Comparison of ENCODE assay signal across 8 mouse cellular contexts in the genomic region with DNA sequence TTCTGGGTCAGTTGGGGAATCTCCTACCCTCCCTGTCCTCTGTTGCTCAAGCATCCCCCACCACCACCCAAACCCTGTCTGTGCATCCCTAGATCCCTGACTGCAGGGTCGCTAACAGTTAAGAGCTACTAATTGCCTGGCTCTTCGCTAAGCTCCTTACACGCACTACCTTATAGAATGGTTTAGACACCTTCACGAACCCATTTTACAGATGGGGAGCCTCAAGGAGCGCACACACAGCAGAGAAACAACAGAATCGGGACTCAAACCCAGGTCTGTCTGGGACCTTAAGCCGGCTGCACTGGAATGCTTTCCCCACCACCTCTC. TPM values are rescaled to one million over a fixed set of nuclear protein-coding genes. Genes with fewer than 3 reads are reported as not detected.
DNase-seq lines count a peak whose midpoint lies in the region; TF ChIP-seq lines count a peak whose summit lies in the region.

No protein-coding gene starts in this region.

- peak overlapping the region; percentile 21; the same call in 1 of the 2 replicates for H3K27ac ChIP-seq in kidney, adult 2 months (ENCODE audit: insufficient read depth, low read depth, low read length)
- no peak overlapping the region for H3K27ac ChIP-seq in bone marrow, adult 2 months (ENCODE audit: control insufficient read depth, insufficient read depth, low read depth, low read length, poor library complexity)
- H3K27ac ChIP-seq in hindbrain, embryonic 10.5 days: peak overlapping the region; percentile 65
- peak overlapping the region; percentile 86 for H3K27ac ChIP-seq in midbrain, embryonic 10.5 days (replicated peaks)

- H3K36me3 ChIP-seq in kidney, adult 2 months (ENCODE audit: control insufficient read depth, insufficient read depth, low read length): no peaks in the 10 kb centered on the region
- H3K36me3 ChIP-seq in hindbrain, embryonic 10.5 days: peaks cover 24% of the 10 kb centered on the region
- peaks cover 17% of the 10 kb centered on the region for H3K36me3 ChIP-seq in midbrain, embryonic 10.5 days

- 6% methylated on average over 7 of the region's 7 CpGs for WGBS in kidney, adult 2 months
- WGBS in bone marrow, adult 2 months: 7% methylated on average over 7 of the region's 7 CpGs
- WGBS in hindbrain, embryonic 10.5 days: 8% methylated on average over 7 of the region's 7 CpGs
- 12% methylated on average over 7 of the region's 7 CpGs for WGBS in midbrain, embryonic 10.5 days

- H3K4me1 ChIP-seq in kidney, adult 2 months (ENCODE audit: control insufficient read depth, insufficient read depth, low read length): no peaks in the 10 kb centered on the region; the same call in 1 of the 2 replicates
- no peaks in the 10 kb centered on the region for H3K4me1 ChIP-seq in bone marrow, adult 2 months (ENCODE audit: control insufficient read depth, insufficient read depth, low read length)
- peaks cover 18% of the 10 kb centered on the region for H3K4me1 ChIP-seq in hindbrain, embryonic 10.5 days (replicated peaks)
- peaks cover 20% of the 10 kb centered on the region for H3K4me1 ChIP-seq in midbrain, embryonic 10.5 days

- no peak for TF ChIP-seq CTCF in kidney, adult 2 months (conservative IDR thresholded peaks at IDR 0.05; ENCODE audit: insufficient read depth, insufficient read length, low read depth, low read length)
- no peak for TF ChIP-seq CTCF in bone marrow, adult 2 months (IDR thresholded peaks at IDR 0.05; ENCODE audit: control insufficient read depth, insufficient read depth, low read length)

- 0 out of 2 replicates have a peak, but pooled peaks cover 3% of the 10 kb centered on the region for H3K9me3 ChIP-seq in hindbrain, embryonic 10.5 days
- H3K9me3 ChIP-seq in midbrain, embryonic 10.5 days (replicated peaks): no peaks in the 10 kb centered on the region

- H3K27me3 ChIP-seq in kidney, adult 2 months (replicated peaks; ENCODE audit: control insufficient read depth, insufficient read depth, low read length): no peaks in the 10 kb centered on the region
- no peaks in the 10 kb centered on the region for H3K27me3 ChIP-seq in hindbrain, embryonic 10.5 days (ENCODE audit: insufficient read depth, poor library complexity, severe bottlenecking)
- no peaks in the 10 kb centered on the region for H3K27me3 ChIP-seq in midbrain, embryonic 10.5 days (ENCODE audit: low read depth, poor library complexity, severe bottlenecking)

- no peak for DNase-seq in kidney, adult 2 months
- no peak for DNase-seq in kidney, adult 9 months
- no peak for DNase-seq in hindbrain, embryonic 10.5 days (ENCODE audit: low spot score)
- no peak for DNase-seq in midbrain, embryonic 10.5 days (ENCODE audit: low spot score)
- DNase-seq in Muller cell, postnatal 12 days (ENCODE audit: inconsistent ontology term): no peak
- DNase-seq in right cerebral cortex, postnatal 4 days: no peak
- no peak for DNase-seq in urinary bladder, adult 18-20 months (ENCODE audit: low spot score in 2 of 2)

- TF ChIP-seq POLR2A in kidney, adult 2 months (IDR thresholded peaks at IDR 0.05; ENCODE audit: low read depth, low read length): no peak
- TF ChIP-seq POLR2A in bone marrow, adult 2 months (IDR thresholded peaks at IDR 0.05; ENCODE audit: borderline replicate concordance, control insufficient read depth, low read depth, low read length): no peak

- H3K4me3 ChIP-seq in kidney, adult 2 months (ENCODE audit: insufficient read depth, low read depth, low read length): peak overlapping the region; percentile 96
- H3K4me3 ChIP-seq in bone marrow, adult 2 months (replicated peaks; ENCODE audit: control insufficient read depth, low read depth, low read length): peak overlapping the region; percentile 79
- peak overlapping the region; percentile 74 for H3K4me3 ChIP-seq in hindbrain, embryonic 10.5 days
- H3K4me3 ChIP-seq in midbrain, embryonic 10.5 days: peak overlapping the region; percentile 73

RNA-seq across cellular contexts. Expression of gene Yipf1, which starts 0.3 kb away (rescaled TPM):
- 55.7 and 67.6 TPM in 2 replicates for polyA plus RNA-seq in kidney, adult 2 months (2012; rRNA removed)
- polyA plus RNA-seq in bone marrow, adult 2 months (2011; ENCODE audit: insufficient read depth, insufficient read length, low replicate concordance, missing spikeins): 24.4 and 55.6 TPM in 2 replicates
- polyA plus RNA-seq in hindbrain, embryonic 10.5 days (2016; fragmentation: Nextera tagmentation; extraction: Ambion mirVana): 42.0 and 48.2 TPM in 2 replicates
- polyA plus RNA-seq in midbrain, embryonic 10.5 days (2016; fragmentation: Nextera tagmentation; extraction: Ambion mirVana): 37.8 and 42.6 TPM in 2 replicates

RNA-seq across cellular contexts. Expression of gene Dio1, which starts 7.5 kb away (rescaled TPM):
- polyA plus RNA-seq in kidney, adult 2 months (2012; rRNA removed): 70.0 and 72.9 TPM in 2 replicates
- polyA plus RNA-seq in bone marrow, adult 2 months (2011; ENCODE audit: insufficient read depth, insufficient read length, low replicate concordance, missing spikeins): 0.90 TPM in 1 of 2 replicates, not detected in the other
- not detected in 2 replicates for polyA plus RNA-seq in hindbrain, embryonic 10.5 days (2016; fragmentation: Nextera tagmentation; extraction: Ambion mirVana)
- polyA plus RNA-seq in midbrain, embryonic 10.5 days (2016; fragmentation: Nextera tagmentation; extraction: Ambion mirVana): not detected in 2 replicates

RNA-seq across cellular contexts. Expression of gene Ndc1, which starts 53.1 kb away (rescaled TPM):
- 11.3 and 16.1 TPM in 2 replicates for polyA plus RNA-seq in kidney, adult 2 months (2012; rRNA removed)
- polyA plus RNA-seq in bone marrow, adult 2 months (2011; ENCODE audit: insufficient read depth, insufficient read length, low replicate concordance, missing spikeins): 5.0 and 17.2 TPM in 2 replicates
- 35.1 and 48.3 TPM in 2 replicates for polyA plus RNA-seq in hindbrain, embryonic 10.5 days (2016; fragmentation: Nextera tagmentation; extraction: Ambion mirVana)
- 49.9 and 51.0 TPM in 2 replicates for polyA plus RNA-seq in midbrain, embryonic 10.5 days (2016; fragmentation: Nextera tagmentation; extraction: Ambion mirVana)

Comparison
In these comparisons a context has a peak if more than half of its experiments do, and no peak if none do; other contexts are left out.
1. RNA of gene Dio1, which starts 7.5 kb away (polyA plus RNA-seq): 70.0 to 72.9 TPM in kidney, adult 2 months; 0.90 TPM in bone marrow, adult 2 months, not detected in hindbrain, embryonic 10.5 days and not detected in midbrain, embryonic 10.5 days; every median in the first group is over 10 times any median in the second.
2. Peak in every context shown above with its lines, with median percentiles within 50 percentile points of each other: H3K4me3 ChIP-seq.